Mouse (Mus musculus) liver, embryonic 14.5 days (tissue): ENCODE data around the gene Agtpbp1. TPM values are rescaled to one million over a fixed set of nuclear protein-coding genes. Genes with fewer than 3 reads are reported as not detected.

Experiments used
- ATAC-seq: fragments of 200-750 bp; cut with Nextera tagmentation; 2 replicates; pipeline ENCODE4 v1.8.0; 2017; ENCODE audit warnings: moderate number of reproducible peaks, mild to moderate bottlenecking, moderate library complexity; ENCODE audit not compliant: insufficient read depth
- DNase-seq, 3 experiments: peaks; one replicate each; pipeline ENCODE4 v3.0.0-alpha.2; 2012 to 2013; ENCODE audit warnings: low read depth in 3 of 3, low spot score in 3 of 3
- H3K27ac ChIP-seq: fragments of 300-500 bp; sonication (generic); 2 replicates; pipeline ENCODE4 v1.5.1; 2014; ENCODE audit warnings: moderate library complexity, mild to moderate bottlenecking, control low read depth, inconsistent platforms
- H3K27me3 ChIP-seq: fragments of 300-500 bp; sonication (generic); 2 replicates; pipeline ENCODE4 v1.6.1; 2014; ENCODE audit warnings: mild to moderate bottlenecking, low read length, moderate library complexity; ENCODE audit not compliant: control insufficient read depth, insufficient read depth
- H3K36me3 ChIP-seq: fragments of 300-500 bp; sonication (generic); replicated peaks from 2 replicates; pipeline ENCODE4 v1.6.1; 2014; ENCODE audit warnings: low read depth; ENCODE audit not compliant: control insufficient read depth, insufficient read depth
- H3K4me1 ChIP-seq, 2 experiments: fragments of 200-500 bp in 1 of 2; fragments of 300-500 bp in 1 of 2; sonication (generic) in 1 of 2; replicated peaks; 2 replicates each; pipeline ENCODE4 v1.6.1; 2012 to 2014; ENCODE audit warnings: antibody characterized with exemption in 1 of 2, inconsistent platforms in 1 of 2, low read length in 1 of 2; ENCODE audit not compliant: control insufficient read depth in 2 of 2, insufficient read depth in 2 of 2
- H3K4me2 ChIP-seq: fragments of 300-500 bp; sonication (generic); 2 replicates; pipeline ENCODE4 v1.6.1; 2014; ENCODE audit warnings: low read depth, mild to moderate bottlenecking, control low read depth, moderate library complexity
- H3K4me3 ChIP-seq, 2 experiments: fragments of 200-500 bp in 1 of 2; fragments of 300-500 bp in 1 of 2; sonication (generic) in 1 of 2; 2 replicates each; pipeline ENCODE4 v1.5.1; 2012 to 2014; ENCODE audit warnings: low read depth in 2 of 2, low read length in 2 of 2, mild to moderate bottlenecking in 2 of 2, control low read depth in 1 of 2, inconsistent platforms in 1 of 2, moderate library complexity in 1 of 2; ENCODE audit not compliant: insufficient read depth in 1 of 2
- H3K9ac ChIP-seq: fragments of 300-500 bp; sonication (generic); replicated peaks from 2 replicates; pipeline ENCODE4 v1.6.1; 2014; ENCODE audit warnings: mild to moderate bottlenecking, control low read depth, moderate library complexity
- H3K9me3 ChIP-seq: fragments of 300-500 bp; sonication (generic); 2 replicates; pipeline ENCODE4 v1.6.1; 2016; ENCODE audit warnings: low read length, mixed read lengths; ENCODE audit not compliant: control insufficient read depth
- CTCF ChIP-seq: IDR thresholded peaks from 2 replicates; pipeline ENCODE4 v1.5.1; 2016; ENCODE audit warnings: antibody characterized with exemption, low read depth, control low read depth
- EP300 ChIP-seq: IDR thresholded peaks from 2 replicates; pipeline ENCODE4 v1.6.1; 2016; ENCODE audit warnings: antibody characterized with exemption, low read depth
- WGBS: fragments of 180-500 bp; shearing (Covaris S2); extraction: QIAGEN DNeasy Blood & Tissue Kit; methylation state at CpG from one replicate; pipeline ENCODE4 v1.1.7; 2014; ENCODE audit not compliant: insufficient replicate concordance; 5-methylcytosine and 5-hydroxymethylcytosine counted together
- polyA plus RNA-seq, 2 experiments: library from polyadenylated mRNA; depleted of rRNA in 1 of 2; stranded (reverse) in 1 of 2; unstranded in 1 of 2; fragments of >200 nt; fragmentation: Nextera tagmentation in 1 of 2; extraction: Ambion mirVana in 1 of 2; gene quantifications; 2 replicates each; pipeline versions ENCODE4 v1.2.1 to v1.2.3; 2012 to 2014

The Agtpbp1 gene
- polyA plus RNA-seq, 2 experiments = 4.8 to 10.3 TPM

GRCm38 (mm10) chr13:59520834-59521233 lies 64.2 kb downstream of the Agtpbp1 start:
- Histone ChIP-seq H3K27ac (no peak overlapping the region), H3K4me2 (no peak overlapping the region), H3K9ac (no peak overlapping the region), H3K4me3 (no peak overlapping the region), H3K4me1 (no peaks in the 10 kb centered on the region), H3K9me3 (no peaks in the 10 kb centered on the region), H3K36me3 (peaks cover 2% of the 10 kb centered on the region; the same call in 1 of the 2 replicates), H3K27me3 (no peaks in the 10 kb centered on the region)
- ATAC-seq (no peak), DNase-seq (no peak)
- TF ChIP-seq EP300 (no peak), CTCF (no peak)
- 71% methylated on average over 2 of the region's 2 CpGs for WGBS

- ATAC-seq = no peak
- peaks cover under 1% of the 10 kb centered on the region; the same call in 1 of the 2 replicates for H3K36me3 ChIP-seq
- no peaks in the 10 kb centered on the region for H3K9me3 ChIP-seq
- H3K27ac ChIP-seq = no peak overlapping the region
- H3K4me3 ChIP-seq = no peak overlapping the region
- no peak for TF ChIP-seq EP300
- TF ChIP-seq CTCF = no peak
- WGBS = 81% methylated on average over 6 of the region's 6 CpGs
- H3K27me3 ChIP-seq = no peaks in the 10 kb centered on the region
- no peaks in the 10 kb centered on the region for H3K4me1 ChIP-seq
- H3K9ac ChIP-seq = no peak overlapping the region
- no peak for DNase-seq
- H3K4me2 ChIP-seq = no peak overlapping the region
Observed at GRCm38 (mm10) chr13:59519479-59519878, 65.5 kb downstream of the Agtpbp1 start.

- Histone ChIP-seq H3K4me1 (no peaks in the 10 kb centered on the region), H3K27me3 (no peaks in the 10 kb centered on the region), H3K4me2 (no peak overlapping the region), H3K9ac (no peak overlapping the region), H3K4me3 (no peak overlapping the region), H3K27ac (no peak overlapping the region), H3K36me3 (no peaks in the 10 kb centered on the region), H3K9me3 (no peaks in the 10 kb centered on the region)
- no peak for ATAC-seq
- WGBS = 79% methylated on average over 4 of the region's 4 CpGs
- TF ChIP-seq CTCF (no peak), EP300 (no peak)
- no peak for DNase-seq
Observed at GRCm38 (mm10) chr13:59518016-59518415, 67.0 kb downstream of the Agtpbp1 start.

GRCm38 (mm10) chr13:59515074-59515473 lies 70.0 kb downstream of the Agtpbp1 start:
- no peak for ATAC-seq
- 26% methylated on average over 7 of the region's 7 CpGs for WGBS
- no peaks in the 10 kb centered on the region for H3K4me1 ChIP-seq
- DNase-seq = peak; percentile 22 to 28 (median 26)
- TF ChIP-seq EP300 = no peak
- TF ChIP-seq CTCF = peak; percentile 71
- H3K9me3 ChIP-seq = no peaks in the 10 kb centered on the region
- H3K27ac ChIP-seq = no peak overlapping the region
- H3K36me3 ChIP-seq = peaks cover 3% of the 10 kb centered on the region; the same call in 1 of the 2 replicates
- H3K27me3 ChIP-seq = no peaks in the 10 kb centered on the region
- H3K4me3 ChIP-seq = no peak overlapping the region
- no peak overlapping the region for H3K9ac ChIP-seq
- no peak overlapping the region for H3K4me2 ChIP-seq

GRCm38 (mm10) chr13:59509644-59510366 lies 75.2 kb downstream of the Agtpbp1 start:
- TF ChIP-seq CTCF (no peak), EP300 (no peak)
- Histone ChIP-seq H3K27me3 (no peaks in the 10 kb centered on the region), H3K9ac (no peak overlapping the region; the same call in 1 of the 2 replicates), H3K27ac (no peak overlapping the region), H3K4me1 (no peaks in the 10 kb centered on the region), H3K4me2 (no peak overlapping the region), H3K4me3 (no peak overlapping the region), H3K9me3 (no peaks in the 10 kb centered on the region), H3K36me3 (peaks cover 3% of the 10 kb centered on the region; the same call in 1 of the 2 replicates)
- ATAC-seq (no peak), DNase-seq (no peak)
- WGBS = 52% methylated on average over 10 of the region's 10 CpGs
